Mouse (Mus musculus): Measurements from ENCODE around the gene Fam129b. TPM values are rescaled to one million over a fixed set of nuclear protein-coding genes. Genes with fewer than 3 reads are reported as not detected.
A peak's percentile ranks its signal among the peaks of the same experiment; 100 is the strongest.

Gene Fam129b
- polyA plus RNA-seq, 1 experiment from 2014 or later: 33.9 TPM

GRCm38 (mm10) chr2:32896507-32897147 is 20.7 kb downstream of the Fam129b start:
- Histone ChIP-seq H3K4me2 (no peak overlapping the region), H3K9me3 (no peaks in the 10 kb centered on the region), H3K4me3 (no peak overlapping the region), H3K4me1 (replicated peaks) (peaks cover 25% of the 10 kb centered on the region), H3K27me3 (no peaks in the 10 kb centered on the region), H3K9ac (no peak overlapping the region), H3K36me3 (no peaks in the 10 kb centered on the region), H3K27ac (replicated peaks) (peak overlapping the region; percentile 65)
- 45% methylated on average over 10 of the region's 10 CpGs for WGBS
- no peak for ATAC-seq (ENCODE audit: low FRiP score, low read depth)

GRCm38 (mm10) chr2:32898983-32899382 is 23.1 kb downstream of the Fam129b start:
- no peak overlapping the region for H3K4me2 ChIP-seq
- WGBS: 61% methylated on average over 7 of the region's 7 CpGs
- peaks cover 25% of the 10 kb centered on the region for H3K4me1 ChIP-seq (replicated peaks)
- no peak overlapping the region for H3K4me3 ChIP-seq
- ATAC-seq (ENCODE audit: low FRiP score, low read depth): no peak
- no peaks in the 10 kb centered on the region for H3K36me3 ChIP-seq
- no peak overlapping the region for H3K27ac ChIP-seq (replicated peaks)
- H3K9ac ChIP-seq: no peak overlapping the region
- no peaks in the 10 kb centered on the region for H3K27me3 ChIP-seq
- H3K9me3 ChIP-seq: no peaks in the 10 kb centered on the region

- H3K9me3 ChIP-seq: no peaks in the 10 kb centered on the region
- no peaks in the 10 kb centered on the region for H3K36me3 ChIP-seq
- no peak overlapping the region for H3K9ac ChIP-seq
- H3K27me3 ChIP-seq: no peaks in the 10 kb centered on the region
- no peak overlapping the region for H3K4me3 ChIP-seq
- 92% methylated on average over 9 of the region's 9 CpGs for WGBS
- H3K27ac ChIP-seq (replicated peaks): no peak overlapping the region
- no peak for ATAC-seq (ENCODE audit: low FRiP score, low read depth)
- no peak overlapping the region for H3K4me2 ChIP-seq
- H3K4me1 ChIP-seq (replicated peaks): peaks cover 15% of the 10 kb centered on the region
These were observed 26.2 kb downstream of the Fam129b start for GRCm38 (mm10) chr2:32902126-32902525.

GRCm38 (mm10) chr2:32903470-32903869 is 27.6 kb downstream of the Fam129b start:
- H3K4me2 ChIP-seq: no peak overlapping the region
- 88% methylated on average over 4 of the region's 4 CpGs for WGBS
- no peak overlapping the region for H3K4me3 ChIP-seq
- H3K27ac ChIP-seq (replicated peaks): no peak overlapping the region
- H3K9me3 ChIP-seq: no peaks in the 10 kb centered on the region
- no peaks in the 10 kb centered on the region for H3K27me3 ChIP-seq
- no peaks in the 10 kb centered on the region for H3K36me3 ChIP-seq
- peaks cover 22% of the 10 kb centered on the region for H3K4me1 ChIP-seq (replicated peaks)
- no peak for ATAC-seq (ENCODE audit: low FRiP score, low read depth)
- no peak overlapping the region for H3K9ac ChIP-seq

DNA sequence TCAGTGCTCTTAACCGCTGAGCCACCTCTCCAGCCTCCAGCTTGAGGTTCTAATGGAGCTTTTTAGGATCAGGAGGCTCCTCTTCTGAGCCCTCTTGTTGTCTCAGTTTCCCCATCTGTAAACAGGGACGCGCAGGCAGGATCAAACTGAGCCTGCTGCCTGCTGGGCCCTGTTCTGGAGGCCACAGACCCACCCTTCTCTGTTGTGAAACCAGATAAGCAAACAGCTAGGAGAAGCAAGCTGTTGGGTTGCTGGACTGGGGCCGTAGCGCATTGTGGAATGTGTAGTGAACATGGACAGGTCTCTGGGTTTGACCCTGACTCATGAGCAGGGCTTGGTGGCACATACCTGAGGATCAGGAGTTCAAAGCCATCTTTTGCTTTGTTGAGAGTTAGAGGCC is 28.7 kb downstream of the Fam129b start:
- H3K4me3 ChIP-seq: no peak overlapping the region
- ATAC-seq (ENCODE audit: low FRiP score, low read depth): no peak
- H3K9ac ChIP-seq: no peak overlapping the region
- H3K9me3 ChIP-seq: no peaks in the 10 kb centered on the region
- H3K4me1 ChIP-seq (replicated peaks): peaks cover 30% of the 10 kb centered on the region
- no peaks in the 10 kb centered on the region for H3K36me3 ChIP-seq
- no peaks in the 10 kb centered on the region for H3K27me3 ChIP-seq
- no peak overlapping the region for H3K27ac ChIP-seq (replicated peaks)
- no peak overlapping the region for H3K4me2 ChIP-seq
- WGBS: 93% methylated on average over 5 of the region's 5 CpGs

DNA sequence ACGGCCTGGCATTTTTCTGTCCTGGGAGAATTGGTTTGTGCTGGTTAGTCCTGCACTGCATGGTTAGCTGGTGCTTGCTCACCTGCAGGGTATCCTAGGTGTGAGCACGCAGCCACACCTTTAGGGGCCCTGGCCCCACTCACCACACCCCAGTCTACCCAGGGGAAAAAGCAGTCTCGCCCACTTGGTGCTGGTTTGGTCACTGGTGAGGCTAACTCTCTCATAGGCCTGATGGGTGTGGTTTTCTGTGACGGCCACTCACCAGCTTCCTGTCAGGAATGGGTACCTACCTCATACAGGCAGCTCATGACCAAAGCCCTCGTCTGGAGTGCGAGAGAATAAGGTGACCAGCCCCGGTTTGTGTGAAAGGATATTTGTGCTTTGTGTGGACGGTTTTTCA is 29.4 kb downstream of the Fam129b start:
- Histone ChIP-seq H3K9me3 (no peaks in the 10 kb centered on the region), H3K4me3 (no peak overlapping the region), H3K27me3 (no peaks in the 10 kb centered on the region), H3K9ac (no peak overlapping the region), H3K4me2 (no peak overlapping the region), H3K4me1 (replicated peaks) (peaks cover 30% of the 10 kb centered on the region), H3K36me3 (peaks cover 5% of the 10 kb centered on the region; the same call in 1 of the 2 replicates), H3K27ac (replicated peaks) (no peak overlapping the region)
- WGBS: 83% methylated on average over 8 of the region's 8 CpGs
- ATAC-seq (ENCODE audit: low FRiP score, low read depth): no peak

GRCm38 (mm10) chr2:32907442-32907841 is 31.5 kb downstream of the Fam129b start:
- Histone ChIP-seq H3K9me3 (no peaks in the 10 kb centered on the region), H3K4me2 (no peak overlapping the region), H3K9ac (0 out of 2 replicates have a peak overlapping the region, but pooled peaks have one; percentile 2), H3K27me3 (no peaks in the 10 kb centered on the region), H3K27ac (replicated peaks) (peak overlapping the region; percentile 55; the same call in 1 of the 2 replicates), H3K36me3 (peaks cover 19% of the 10 kb centered on the region), H3K4me1 (replicated peaks) (peaks cover 30% of the 10 kb centered on the region), H3K4me3 (no peak overlapping the region)
- WGBS: 42% methylated on average over 8 of the region's 8 CpGs
- no peak for ATAC-seq (ENCODE audit: low FRiP score, low read depth)

GRCm38 (mm10) chr2:32908272-32908671 is 32.4 kb downstream of the Fam129b start:
- peak overlapping the region; percentile 63 for H3K27ac ChIP-seq (replicated peaks)
- no peaks in the 10 kb centered on the region for H3K9me3 ChIP-seq
- peaks cover 19% of the 10 kb centered on the region for H3K36me3 ChIP-seq
- no peaks in the 10 kb centered on the region for H3K27me3 ChIP-seq
- H3K4me2 ChIP-seq: 0 out of 2 replicates have a peak overlapping the region, but pooled peaks have one; percentile 9
- ATAC-seq (ENCODE audit: low FRiP score, low read depth): peak; percentile 33; the same call in 1 of the 2 replicates
- H3K9ac ChIP-seq: no peak overlapping the region
- no peak overlapping the region for H3K4me3 ChIP-seq
- peaks cover 30% of the 10 kb centered on the region for H3K4me1 ChIP-seq (replicated peaks)
- 9% methylated on average over 6 of the region's 6 CpGs for WGBS

GRCm38 (mm10) chr2:32908796-32909195 is 32.9 kb downstream of the Fam129b start:
- Histone ChIP-seq H3K27me3 (no peaks in the 10 kb centered on the region), H3K4me1 (replicated peaks) (peaks cover 30% of the 10 kb centered on the region), H3K9me3 (no peaks in the 10 kb centered on the region), H3K9ac (no peak overlapping the region), H3K4me2 (0 out of 2 replicates have a peak overlapping the region, but pooled peaks have one; percentile 9), H3K27ac (replicated peaks) (peak overlapping the region; percentile 63), H3K4me3 (no peak overlapping the region), H3K36me3 (peaks cover 19% of the 10 kb centered on the region)
- WGBS: 26% methylated on average over 11 of the region's 11 CpGs
- no peak for ATAC-seq (ENCODE audit: low FRiP score, low read depth)

GRCm38 (mm10) chr2:32911639-32912182 is 35.8 kb downstream of the Fam129b start:
- Histone ChIP-seq H3K27me3 (no peaks in the 10 kb centered on the region), H3K9me3 (no peaks in the 10 kb centered on the region), H3K4me3 (no peak overlapping the region), H3K4me2 (no peak overlapping the region), H3K9ac (no peak overlapping the region), H3K4me1 (replicated peaks) (peaks cover 33% of the 10 kb centered on the region), H3K27ac (replicated peaks) (no peak overlapping the region), H3K36me3 (peaks cover 28% of the 10 kb centered on the region)
- ATAC-seq (ENCODE audit: low FRiP score, low read depth): no peak
- 85% methylated on average over 7 of the region's 7 CpGs for WGBS

DNA sequence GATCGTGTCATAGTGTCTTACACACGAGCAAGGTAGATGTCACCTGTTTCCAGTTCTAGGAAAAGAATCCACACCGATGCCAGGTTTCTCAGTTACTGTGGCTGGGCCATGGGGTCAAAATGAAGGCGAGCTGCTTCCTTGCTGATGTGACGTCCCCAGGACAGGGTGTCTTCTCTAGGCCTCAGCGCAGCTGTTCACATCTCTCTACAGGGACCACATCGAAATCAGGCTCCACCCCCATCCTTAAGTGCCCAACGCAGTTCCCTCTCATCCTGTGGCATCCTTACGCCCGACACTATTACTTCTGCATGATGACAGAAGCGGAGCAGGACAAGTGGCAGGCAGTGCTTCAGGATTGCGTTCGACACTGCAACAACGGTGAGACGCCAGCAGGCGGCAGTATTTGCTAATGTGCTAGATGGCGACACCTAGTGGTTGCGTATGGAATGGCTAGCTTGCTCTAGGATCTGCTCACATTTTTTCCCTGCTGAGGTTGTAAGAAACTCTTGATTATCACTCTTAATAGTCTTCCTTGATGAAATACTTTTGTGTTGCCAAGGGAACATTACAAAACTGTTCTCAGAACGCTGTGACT is 36.4 kb downstream of the Fam129b start:
- no peak overlapping the region for H3K9ac ChIP-seq
- ATAC-seq (ENCODE audit: low FRiP score, low read depth): 0 out of 2 replicates have a peak, but pooled peaks have one; percentile 25
- no peak overlapping the region for H3K4me3 ChIP-seq
- WGBS: 30% methylated on average over 19 of the region's 19 CpGs
- no peak overlapping the region for H3K4me2 ChIP-seq
- peaks cover 28% of the 10 kb centered on the region for H3K4me1 ChIP-seq (replicated peaks)
- no peak overlapping the region for H3K27ac ChIP-seq (replicated peaks)
- H3K27me3 ChIP-seq: no peaks in the 10 kb centered on the region
- no peaks in the 10 kb centered on the region for H3K9me3 ChIP-seq
- H3K36me3 ChIP-seq: peaks cover 28% of the 10 kb centered on the region

DNA sequence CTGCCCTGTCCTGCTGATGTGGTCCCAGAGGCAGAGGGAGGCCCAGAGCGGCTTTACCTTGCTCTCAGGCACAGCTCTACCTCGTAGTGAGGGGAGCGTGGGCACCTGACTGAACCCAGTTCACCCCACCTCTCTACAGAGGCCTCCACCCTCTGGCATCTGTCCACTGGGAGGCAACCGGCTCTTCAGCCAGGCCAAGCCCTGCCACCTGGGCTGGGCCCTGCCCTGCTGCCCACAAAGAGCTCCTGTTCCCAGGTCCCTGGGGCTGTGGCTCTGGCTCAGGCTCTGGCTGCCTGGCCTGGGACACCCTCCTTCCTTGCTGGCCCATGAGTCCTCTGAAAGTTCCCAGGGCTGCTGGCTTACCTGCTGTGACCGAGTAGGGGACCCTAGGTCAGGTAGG is 38.4 kb downstream of the Fam129b start:
- no peaks in the 10 kb centered on the region for H3K27me3 ChIP-seq
- H3K27ac ChIP-seq (replicated peaks): peak overlapping the region; percentile 76
- no peak overlapping the region for H3K4me2 ChIP-seq
- H3K4me1 ChIP-seq (replicated peaks): peaks cover 8% of the 10 kb centered on the region
- 73% methylated on average over 5 of the region's 5 CpGs for WGBS
- no peaks in the 10 kb centered on the region for H3K9me3 ChIP-seq
- H3K9ac ChIP-seq: no peak overlapping the region
- H3K4me3 ChIP-seq: no peak overlapping the region
- H3K36me3 ChIP-seq: peaks cover 34% of the 10 kb centered on the region
- ATAC-seq (ENCODE audit: low FRiP score, low read depth): no peak
